Mouse (Mus musculus) ovary, postnatal 36 days (tissue): ENCODE results near the gene Gnb1.
A peak's percentile ranks its signal among the peaks of the same experiment; 100 is the strongest.

Source experiments
- DNase-seq: peaks from one replicate; pipeline ENCODE4 v3.0.0; 2022; ENCODE audit warnings: low spot score, mixed read lengths

The Gnb1 gene

GRCm38 (mm10) chr4:155485521-155485920, 5.6 kb upstream of the Gnb1 start:
- no peak for DNase-seq

GRCm38 (mm10) chr4:155487746-155488145, 3.4 kb upstream of the Gnb1 start:
- no peak for DNase-seq

GRCm38 (mm10) chr4:155488232-155489025, 2.7 kb upstream of the Gnb1 start:
- DNase-seq = peak; percentile 60

- DNase-seq = no peak
Measured at GRCm38 (mm10) chr4:155489101-155489970, 1.8 kb upstream of the Gnb1 start.

GRCm38 (mm10) chr4:155490456-155490855, 705 bp upstream of the Gnb1 start:
- DNase-seq = no peak

- DNase-seq = no peak
Measured at GRCm38 (mm10) chr4:155491529-155492130, 469 bp downstream of the Gnb1 start.

GRCm38 (mm10) chr4:155492131-155492633, 1.0 kb downstream of the Gnb1 start:
- peak; percentile 67 for DNase-seq

GRCm38 (mm10) chr4:155494891-155495290, 3.7 kb downstream of the Gnb1 start:
- DNase-seq = no peak

GRCm38 (mm10) chr4:155497963-155498362, 6.8 kb downstream of the Gnb1 start:
- no peak for DNase-seq

- DNase-seq = no peak
Measured at GRCm38 (mm10) chr4:155501126-155501525, 10.0 kb downstream of the Gnb1 start.

- no peak for DNase-seq
Measured at GRCm38 (mm10) chr4:155505067-155505466, 13.9 kb downstream of the Gnb1 start.

- no peak for DNase-seq
Measured at GRCm38 (mm10) chr4:155505671-155506295, 14.6 kb downstream of the Gnb1 start.

GRCm38 (mm10) chr4:155508614-155509013, 17.5 kb downstream of the Gnb1 start:
- DNase-seq = no peak

- no peak for DNase-seq
Measured at GRCm38 (mm10) chr4:155510981-155511380, 19.8 kb downstream of the Gnb1 start.

- no peak for DNase-seq
Measured at GRCm38 (mm10) chr4:155514810-155515209, 23.6 kb downstream of the Gnb1 start.

- DNase-seq = no peak
Measured at GRCm38 (mm10) chr4:155517948-155518517, 26.9 kb downstream of the Gnb1 start.

GRCm38 (mm10) chr4:155522327-155522726, 31.2 kb downstream of the Gnb1 start:
- no peak for DNase-seq

GRCm38 (mm10) chr4:155525751-155526150, 34.6 kb downstream of the Gnb1 start:
- DNase-seq = no peak

- no peak for DNase-seq
Measured at GRCm38 (mm10) chr4:155529294-155529693, 38.1 kb downstream of the Gnb1 start.

- DNase-seq = no peak
Measured at GRCm38 (mm10) chr4:155549993-155550392, 58.8 kb downstream of the Gnb1 start.

- DNase-seq = no peak
Measured at GRCm38 (mm10) chr4:155550446-155550845, 59.3 kb downstream of the Gnb1 start.

- no peak for DNase-seq
Measured at GRCm38 (mm10) chr4:155551073-155551472, 59.9 kb downstream of the Gnb1 start.
